Comparison of ENCODE assay signal across 8 mouse cellular contexts in genomic region chr5:128515343-128515742, GRCm38 (mm10).
DNase-seq lines count a peak whose midpoint lies in the region; ATAC-seq and TF ChIP-seq lines count a peak whose summit lies in the region.
"Had no signal": no experiment of that assay in that cellular context is flagged by ENCODE, and none has a peak within 500 bp of the region (broad histone marks: within the 10 kb centered on the region; RNA-seq: fewer than 3 reads in every experiment).

No protein-coding gene starts in this region.

- 3% methylated on average over 2 of the region's 2 CpGs for WGBS in kidney, postnatal 0 days

- DNase-seq in kidney, postnatal 0 days (ENCODE audit: low spot score), result peak; percentile 69
- no peak for DNase-seq in kidney, adult 18-20 months
- peak; percentile 33 for DNase-seq in MEL (ENCODE audit: low read depth, low spot score)
- peak; percentile 76 for DNase-seq in brain, adult 2 months (ENCODE audit: low read depth, low spot score)
- DNase-seq in lung, postnatal 36 days, result peak; percentile 13
- DNase-seq in spleen, adult 18-20 months, result no peak
- DNase-seq in right cerebral cortex, postnatal 14 days, result no peak

- TF ChIP-seq EP300 in MEL (IDR thresholded peaks at IDR 0.05; ENCODE audit: low read depth in 1 of 2, low read length in 2 of 2), result no peak

- TF ChIP-seq RAD21 in MEL (IDR thresholded peaks at IDR 0.05; ENCODE audit: low read depth, low read length), result peak; percentile 64

- H3K4me2 ChIP-seq in kidney, postnatal 0 days (ENCODE audit: low read length), result no peak overlapping the region

- no peaks in the 10 kb centered on the region for H3K9me3 ChIP-seq in kidney, postnatal 0 days (replicated peaks; ENCODE audit: low read length)
- H3K9me3 ChIP-seq in MEL (replicated peaks; ENCODE audit: insufficient read depth, low read length), result no peaks in the 10 kb centered on the region

- H3K36me3 ChIP-seq in kidney, postnatal 0 days (ENCODE audit: insufficient read depth, low read length), result no peaks in the 10 kb centered on the region
- H3K36me3 ChIP-seq in MEL (ENCODE audit: control insufficient read depth in 1 of 2, insufficient read depth in 2 of 2, low read length in 2 of 2), result no peaks in the 10 kb centered on the region

- peak; percentile 88 for TF ChIP-seq CTCF in kidney, postnatal 0 days (IDR thresholded peaks at IDR 0.05; ENCODE audit: low read depth)
- TF ChIP-seq CTCF in MEL (IDR thresholded peaks at IDR 0.05 in 2 of 3, conservative IDR thresholded peaks at IDR 0.05 in 1 of 3; ENCODE audit: control insufficient read depth in 1 of 3, insufficient read depth in 1 of 3, low read depth in 2 of 3, low read length in 3 of 3, poor library complexity in 1 of 3, severe bottlenecking in 1 of 3), result peak; percentile 65 to 80 (median 68)

- ATAC-seq in kidney, postnatal 0 days (replicated peaks; ENCODE audit: low FRiP score, low read depth), result no peak

- no peaks in the 10 kb centered on the region for H3K27me3 ChIP-seq in kidney, postnatal 0 days (ENCODE audit: insufficient read depth, low read length)
- no peaks in the 10 kb centered on the region for H3K27me3 ChIP-seq in MEL (ENCODE audit: control insufficient read depth in 1 of 2, insufficient read depth in 2 of 2, low read length in 2 of 2)

- no peak for TF ChIP-seq POLR2A in MEL (IDR thresholded peaks at IDR 0.05; ENCODE audit: control insufficient read depth in 1 of 2, insufficient read depth in 1 of 2, low read depth in 1 of 2, low read length in 2 of 2, poor library complexity in 1 of 2)

- no peak overlapping the region for H3K27ac ChIP-seq in kidney, postnatal 0 days
- H3K27ac ChIP-seq in MEL (ENCODE audit: control insufficient read depth, low read depth, low read length), result no peak overlapping the region
- H3K27ac ChIP-seq: macrophage had no signal

- no peak overlapping the region for H3K9ac ChIP-seq in kidney, postnatal 0 days (ENCODE audit: low read depth, low read length)
- no peak overlapping the region for H3K9ac ChIP-seq in MEL (ENCODE audit: control insufficient read depth, low read depth, low read length, poor library complexity, severe bottlenecking)

- no peaks in the 10 kb centered on the region for H3K79me2 ChIP-seq in MEL (ENCODE audit: control insufficient read depth, insufficient read depth, low read length, poor library complexity)

- H3K4me3 ChIP-seq in kidney, postnatal 0 days (replicated peaks; ENCODE audit: low read depth, low read length), result no peak overlapping the region
- no peak overlapping the region for H3K4me3 ChIP-seq in MEL (ENCODE audit: control insufficient read depth in 1 of 2, insufficient read depth in 1 of 2, low read depth in 2 of 2, low read length in 2 of 2)

- no peaks in the 10 kb centered on the region for H3K4me1 ChIP-seq in kidney, postnatal 0 days (replicated peaks; ENCODE audit: insufficient read depth, low read length)
- no peaks in the 10 kb centered on the region for H3K4me1 ChIP-seq in MEL (ENCODE audit: control insufficient read depth in 1 of 2, insufficient read depth in 2 of 2, low read length in 2 of 2)

TF ChIP-seq in MEL, 35 proteins besides CTCF, POLR2A, EP300 and RAD21:
- TF ChIP-seq ZC3H11A (IDR thresholded peaks at IDR 0.05; ENCODE audit: low read depth, low read length) (0 out of 2 replicates have a peak, but pooled peaks have one; percentile 8), USF2 (IDR thresholded peaks at IDR 0.05; ENCODE audit: borderline replicate concordance in 1 of 2, insufficient read depth in 1 of 2, low read depth in 1 of 2, low read length in 2 of 2) (no peak), SMC3 (IDR thresholded peaks at IDR 0.05; ENCODE audit: low read depth, low read length) (peak; percentile 48)

Comparison
In these comparisons a context has a peak if more than half of its experiments do, and no peak if none do; other contexts are left out.
1. DNase-seq: peak in kidney, postnatal 0 days (single experiment), MEL (single experiment), brain, adult 2 months (single experiment) and lung, postnatal 36 days (single experiment); none in kidney, adult 18-20 months (single experiment), spleen, adult 18-20 months (0 of 2) and right cerebral cortex, postnatal 14 days (single experiment).